Comparison of ENCODE assay signal across 11 mouse cellular contexts in genomic region chr6:24490341-24490740, GRCm38 (mm10). TPM values are rescaled to one million over a fixed set of nuclear protein-coding genes. Genes with fewer than 3 reads are reported as not detected.
A peak's percentile ranks its signal among the peaks of the same experiment; 100 is the strongest.
DNase-seq lines count a peak whose midpoint lies in the region; ATAC-seq and TF ChIP-seq lines count a peak whose summit lies in the region.
"Had no signal": no experiment of that assay in that cellular context is flagged by ENCODE, and none has a peak within 500 bp of the region (broad histone marks: within the 10 kb centered on the region; RNA-seq: fewer than 3 reads in every experiment).

No protein-coding gene starts in this region.

- peak; percentile 80 for TF ChIP-seq RAD21 in CH12.LX (IDR thresholded peaks at IDR 0.05; ENCODE audit: low read depth, low read length)

- DNase-seq in cerebellum, postnatal 10 days = peak; percentile 20 to 45
- DNase-seq in cerebellum, adult 11 months = no peak
- no peak for DNase-seq in layer of hippocampus, adult 2 months (ENCODE audit: low spot score in 2 of 2)
- no peak for DNase-seq in layer of hippocampus, postnatal 14 days (ENCODE audit: low spot score in 2 of 2)
- peak; percentile 11 for DNase-seq in CH12.LX (ENCODE audit: extremely low read depth)
- DNase-seq in embryo, embryonic 11 days = peak; percentile 24
- DNase-seq in gastrocnemius, adult 8-10 months (ENCODE audit: low spot score in 2 of 2) = no peak

- H3K27ac ChIP-seq in layer of hippocampus, adult 2 months = no peak overlapping the region
- no peak overlapping the region for H3K27ac ChIP-seq in CH12.LX (ENCODE audit: insufficient read depth, low read depth)

- H3K4me3 ChIP-seq in layer of hippocampus, adult 2 months = no peak overlapping the region
- no peak overlapping the region for H3K4me3 ChIP-seq in CH12.LX (replicated peaks in 1 of 3; ENCODE audit: low read depth in 2 of 3, low read length in 2 of 3, poor library complexity in 1 of 3)
- H3K4me3 ChIP-seq: megakaryocyte, embryonic 14.5 days had no signal

- no peak overlapping the region for H3K9ac ChIP-seq in CH12.LX (ENCODE audit: insufficient read depth, low read depth)

- H3K79me2 ChIP-seq in CH12.LX (replicated peaks; ENCODE audit: control insufficient read depth, extremely low read depth, insufficient read depth, poor library complexity, severe bottlenecking) = no peaks in the 10 kb centered on the region

- no peak overlapping the region for H3K4me2 ChIP-seq in CH12.LX (ENCODE audit: insufficient read depth, low read depth, poor library complexity, severe bottlenecking)

- TF ChIP-seq EP300 in CH12.LX (IDR thresholded peaks at IDR 0.05; ENCODE audit: low read length) = no peak

- no peaks in the 10 kb centered on the region for H3K27me3 ChIP-seq in CH12.LX (replicated peaks)
- H3K27me3 ChIP-seq: megakaryocyte, embryonic 14.5 days had no signal

- in situ Hi-C loops in CH12.LX (cut with MboI; ENCODE audit: low pct_ligation_motif_present, low pct_unique_long_range_greater_than_20kb, low sequenced_read_pairs) = no loop called here

- TF ChIP-seq CTCF in layer of hippocampus, adult 2 months (conservative IDR thresholded peaks at IDR 0.05) = peak; percentile 91
- TF ChIP-seq CTCF in CH12.LX (conservative IDR thresholded peaks at IDR 0.05 in 1 of 2, IDR thresholded peaks at IDR 0.05 in 1 of 2; ENCODE audit: low read depth in 2 of 2, low read length in 2 of 2) = peak in 1 of 2 experiments; percentile 78; a peak in 3 of 4 replicates

- H3K4me1 ChIP-seq in CH12.LX (ENCODE audit: control insufficient read depth in 1 of 2, insufficient read depth in 2 of 2) = peaks cover 0 to 14% of the 10 kb centered on the region in 2 experiments; a peak in 2 of 4 replicates
- H3K4me1 ChIP-seq: megakaryocyte, embryonic 14.5 days had no signal

- no peak for ATAC-seq in megakaryocyte-erythroid progenitor cell, adult 5-6 weeks (replicated peaks; ENCODE audit: low FRiP score, low TSS enrichment, poor library complexity, severe bottlenecking)

- H3K9me3 ChIP-seq in CH12.LX (replicated peaks; ENCODE audit: low read length) = no peaks in the 10 kb centered on the region
- H3K9me3 ChIP-seq: megakaryocyte, embryonic 14.5 days had no signal

- no peak for TF ChIP-seq POLR2A in CH12.LX (IDR thresholded peaks at IDR 0.05; ENCODE audit: low read depth, low read length)

- dilution Hi-C loops in CH12.LX (cut with MboI; ENCODE audit: extremely low pct_ligation_motif_present, extremely low pct_unique_long_range_greater_than_20kb, low sequenced_read_pairs) = no loop called here

- H3K36me3 ChIP-seq in CH12.LX (replicated peaks in 1 of 2; ENCODE audit: control insufficient read depth in 1 of 2, insufficient read depth in 1 of 2, low read length in 1 of 2) = no peaks in the 10 kb centered on the region

TF ChIP-seq in CH12.LX, 34 proteins besides CTCF, POLR2A, EP300 and RAD21:
- TF ChIP-seq ZMIZ1 (IDR thresholded peaks at IDR 0.05; ENCODE audit: low read depth, low read length) = no peak
- peak; percentile 16; the same call in 1 of the 2 replicates for TF ChIP-seq ZC3H11A (IDR thresholded peaks at IDR 0.05; ENCODE audit: low read depth, low read length)
- TF ChIP-seq NELFE (IDR thresholded peaks at IDR 0.05; ENCODE audit: low read depth, low read length) = no peak
- peak; percentile 56 for TF ChIP-seq SMC3 (IDR thresholded peaks at IDR 0.05; ENCODE audit: low read depth, low read length)
- no peak for TF ChIP-seq RCOR1 (conservative IDR thresholded peaks at IDR 0.05; ENCODE audit: low read depth, low read length)
- no peak for TF ChIP-seq GABPA (IDR thresholded peaks at IDR 0.05; ENCODE audit: insufficient replicate concordance, low read depth, low read length)
- TF ChIP-seq HCFC1 (IDR thresholded peaks at IDR 0.05; ENCODE audit: low read depth, low read length) = no peak
- no peak for TF ChIP-seq ETS1 (conservative IDR thresholded peaks at IDR 0.05; ENCODE audit: low read depth, low read length)
- no peak for TF ChIP-seq E2F4 (IDR thresholded peaks at IDR 0.05; ENCODE audit: insufficient replicate concordance, low read depth, low read length)
- 0 out of 2 replicates have a peak, but pooled peaks have one; percentile 16 for TF ChIP-seq MYC (IDR thresholded peaks at IDR 0.05; ENCODE audit: low read depth, low read length)
- no peak for TF ChIP-seq CHD1 (IDR thresholded peaks at IDR 0.05; ENCODE audit: low read depth, low read length)
- no peak for TF ChIP-seq ZKSCAN1 (IDR thresholded peaks at IDR 0.05; ENCODE audit: borderline replicate concordance, low read depth, low read length)
- no peak for TF ChIP-seq SIN3A (IDR thresholded peaks at IDR 0.05; ENCODE audit: low read length)
- TF ChIP-seq MAX (IDR thresholded peaks at IDR 0.05; ENCODE audit: low read length) = no peak
- no peak for TF ChIP-seq MAZ (IDR thresholded peaks at IDR 0.05; ENCODE audit: low read depth, low read length)

RNA-seq across cellular contexts. Expression of gene Iqub, which starts 24.5 kb away (rescaled TPM):
- 1 to 10 TPM; 2.7 TPM for total RNA-seq in layer of hippocampus, adult 2 months (2021)
- 1 to 10 TPM in 1 of 2 experiments, under 1 TPM in 1; 0.93 to 1.5 TPM for total RNA-seq in layer of hippocampus, postnatal 14 days (2021)
- total RNA-seq in CH12.LX (2012; rRNA removed) = not detected in 2 replicates
- not detected in 2 replicates for total RNA-seq in CH12.LX (2014; rRNA removed)
- polyA plus RNA-seq in CH12.LX (2012; ENCODE audit: insufficient read length, low read depth) = not detected in 2 replicates
- under 1 TPM; 0.10 to 0.27 (median 0.19) TPM for total RNA-seq in gastrocnemius, adult 8-10 months (2022)
- total RNA-seq in megakaryocyte-erythroid progenitor cell, adult 5-6 weeks (2014; fragmentation: Nextera tagmentation) = not detected in 2 replicates
- total RNA-seq in megakaryocyte-erythroid progenitor cell, adult 5-6 weeks (2017) = 0.19 TPM in 1 of 2 replicates, not detected in the other
- total RNA-seq: neutrophil, adult 5-6 weeks had no signal
- polyA plus RNA-seq: C2C12 had no signal

RNA-seq across cellular contexts. Expression of gene Ndufa5, which starts 37.5 kb away (rescaled TPM):
- 100 to 1,000 TPM; 266 to 275 TPM for total RNA-seq in layer of hippocampus, adult 2 months (2021)
- total RNA-seq in layer of hippocampus, postnatal 14 days (2021) = 100 to 1,000 TPM; 278 to 296 TPM
- total RNA-seq in CH12.LX (2012; rRNA removed) = 162 and 222 TPM in 2 replicates
- 67.2 and 92.0 TPM in 2 replicates for total RNA-seq in CH12.LX (2014; rRNA removed)
- 372 and 433 TPM in 2 replicates for polyA plus RNA-seq in CH12.LX (2012; ENCODE audit: insufficient read length, low read depth)
- 100 to 1,000 TPM; 471 to 626 (median 563) TPM for total RNA-seq in gastrocnemius, adult 8-10 months (2022)
- total RNA-seq in megakaryocyte-erythroid progenitor cell, adult 5-6 weeks (2014; fragmentation: Nextera tagmentation) = 293 and 295 TPM in 2 replicates
- 426 and 630 TPM in 2 replicates for total RNA-seq in megakaryocyte-erythroid progenitor cell, adult 5-6 weeks (2017)

RNA-seq across cellular contexts. Expression of gene Asb15, which starts 37.6 kb away (rescaled TPM):
- not detected for total RNA-seq in layer of hippocampus, adult 2 months (2021)
- not detected for total RNA-seq in layer of hippocampus, postnatal 14 days (2021)
- not detected in 2 replicates for total RNA-seq in CH12.LX (2012; rRNA removed)
- not detected in 2 replicates for total RNA-seq in CH12.LX (2014; rRNA removed)
- polyA plus RNA-seq in CH12.LX (2012; ENCODE audit: insufficient read length, low read depth) = 0.10 TPM in 2 replicates
- total RNA-seq in gastrocnemius, adult 8-10 months (2022) = 10 to 100 TPM; 61.5 to 83.0 (median 66.8) TPM
- not detected in 2 replicates for total RNA-seq in megakaryocyte-erythroid progenitor cell, adult 5-6 weeks (2014; fragmentation: Nextera tagmentation)
- not detected in 2 replicates for total RNA-seq in megakaryocyte-erythroid progenitor cell, adult 5-6 weeks (2017)
- total RNA-seq: neutrophil, adult 5-6 weeks had no signal
- polyA plus RNA-seq: C2C12 had no signal

Comparison
In these comparisons a context has a peak if more than half of its experiments do, and no peak if none do; other contexts are left out.
1. DNase-seq: peak in cerebellum, postnatal 10 days (2 of 2), CH12.LX (single experiment) and embryo, embryonic 11 days (single experiment); none in cerebellum, adult 11 months (single experiment), layer of hippocampus, adult 2 months (0 of 2), layer of hippocampus, postnatal 14 days (0 of 2) and gastrocnemius, adult 8-10 months (0 of 2).
2. RNA of gene Asb15, which starts 37.6 kb away (total RNA-seq): 61.5 to 83.0 TPM in gastrocnemius, adult 8-10 months; not detected in layer of hippocampus, postnatal 14 days, not detected in layer of hippocampus, adult 2 months, not detected in CH12.LX and not detected in megakaryocyte-erythroid progenitor cell, adult 5-6 weeks; every median in the first group is over 10 times any median in the second.